Mouse (Mus musculus): ENCODE data around the gene Esrra. TPM values are rescaled to one million over a fixed set of nuclear protein-coding genes. Genes with fewer than 3 reads are reported as not detected.

Gene Esrra
- polyA plus RNA-seq (2014; fragmentation: Nextera tagmentation; extraction: Ambion mirVana), result 7.5 and 9.9 TPM in 2 replicates

DNA sequence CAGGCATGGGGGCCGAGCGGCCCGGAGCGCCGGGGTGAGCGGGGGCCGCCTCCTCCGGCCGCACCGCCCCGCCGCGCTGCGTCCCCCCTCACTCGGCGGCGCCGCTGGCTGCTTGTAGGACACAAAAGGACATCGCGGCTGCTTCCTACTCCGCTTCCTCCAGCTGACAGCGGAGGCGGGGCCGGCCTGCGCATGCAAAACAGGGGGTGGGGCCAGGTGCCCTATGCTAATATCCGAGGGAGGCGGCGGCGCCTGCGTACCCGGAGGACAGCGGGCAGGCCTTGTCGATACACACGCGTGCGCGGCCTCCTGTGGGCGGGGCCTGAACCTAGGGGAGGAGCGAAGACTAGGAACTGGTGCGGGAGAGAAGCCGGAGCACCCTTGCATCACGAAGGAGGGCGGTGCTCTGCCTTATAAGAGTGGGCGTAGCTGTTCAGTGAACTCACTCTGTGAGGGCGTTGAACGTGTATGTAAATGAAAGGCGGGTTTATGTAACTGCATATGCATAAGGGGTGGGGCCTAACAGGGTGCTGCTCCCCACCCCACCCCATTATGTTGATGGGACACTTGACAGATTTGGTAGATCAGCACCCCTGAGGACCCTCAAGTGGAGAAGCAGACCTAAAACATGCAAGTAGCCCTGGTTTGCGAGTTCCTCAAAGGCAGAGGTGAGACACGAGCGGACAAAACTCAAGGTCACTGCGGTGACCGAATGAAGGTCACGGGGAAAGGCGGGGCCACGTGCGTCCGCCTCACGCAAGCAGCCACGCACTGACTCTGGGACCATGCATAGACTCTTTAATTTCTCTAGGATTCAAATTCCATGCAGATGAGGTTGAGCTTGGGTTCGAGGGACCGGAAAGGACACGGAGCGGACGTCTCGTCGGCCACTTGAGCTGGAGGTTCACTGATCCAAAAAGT is at the start of gene Esrra:
TSS of gene Esrra (minus strand) at position 167 of the 921 bp plus-strand sequence.
- ATAC-seq (replicated peaks; ENCODE audit: low FRiP score, low TSS enrichment, low read depth) (peak; percentile 92), DNase-seq (ENCODE audit: low spot score) (peak; percentile 100)
- Histone ChIP-seq H3K27ac (ENCODE audit: low read depth) (peak within 1 kb of the TSS; percentile 55), H3K4me2 (ENCODE audit: low read length) (peak within 1 kb of the TSS; percentile 87), H3K4me3 (ENCODE audit: low read depth, low read length) (peak within 1 kb of the TSS; percentile 54), H3K9ac (ENCODE audit: low read length) (peak within 1 kb of the TSS; percentile 61), H3K36me3 (ENCODE audit: control insufficient read depth, insufficient read depth, low read length) (peaks cover 5% of the 10 kb centered on the region; the same call in 1 of the 2 replicates), H3K4me1 (replicated peaks; ENCODE audit: control insufficient read depth, insufficient read depth, low read length) (peaks cover 20% of the 10 kb centered on the region), H3K9me3 (ENCODE audit: control insufficient read depth, low read length) (no peaks in the 10 kb centered on the region), H3K27me3 (replicated peaks; ENCODE audit: control insufficient read depth, insufficient read depth, low read length) (peaks cover 40% of the 10 kb centered on the region)
- WGBS, result under 1% methylated on average over 61 of the region's 66 CpGs

- 22% methylated on average over 11 of the region's 11 CpGs for WGBS
- peak overlapping the region; percentile 67; the same call in 1 of the 2 replicates for H3K9ac ChIP-seq (ENCODE audit: low read length)
- peak overlapping the region; percentile 60 for H3K4me2 ChIP-seq (ENCODE audit: low read length)
- H3K27ac ChIP-seq (ENCODE audit: low read depth), result peak overlapping the region; percentile 34; the same call in 1 of the 2 replicates
- peaks cover 38% of the 10 kb centered on the region for H3K4me1 ChIP-seq (replicated peaks; ENCODE audit: control insufficient read depth, insufficient read depth, low read length)
- H3K4me3 ChIP-seq (ENCODE audit: low read depth, low read length), result peak overlapping the region; percentile 72; the same call in 1 of the 2 replicates
- H3K9me3 ChIP-seq (ENCODE audit: control insufficient read depth, low read length), result no peaks in the 10 kb centered on the region
- H3K36me3 ChIP-seq (ENCODE audit: control insufficient read depth, insufficient read depth, low read length), result peaks cover 12% of the 10 kb centered on the region
- DNase-seq (ENCODE audit: low spot score) (no peak), ATAC-seq (replicated peaks; ENCODE audit: low FRiP score, low TSS enrichment, low read depth) (no peak)
- H3K27me3 ChIP-seq (replicated peaks; ENCODE audit: control insufficient read depth, insufficient read depth, low read length), result no peaks in the 10 kb centered on the region
Measured at GRCm38 (mm10) chr19:6970460-6971085, 49.0 kb upstream of the Esrra start.

DNA sequence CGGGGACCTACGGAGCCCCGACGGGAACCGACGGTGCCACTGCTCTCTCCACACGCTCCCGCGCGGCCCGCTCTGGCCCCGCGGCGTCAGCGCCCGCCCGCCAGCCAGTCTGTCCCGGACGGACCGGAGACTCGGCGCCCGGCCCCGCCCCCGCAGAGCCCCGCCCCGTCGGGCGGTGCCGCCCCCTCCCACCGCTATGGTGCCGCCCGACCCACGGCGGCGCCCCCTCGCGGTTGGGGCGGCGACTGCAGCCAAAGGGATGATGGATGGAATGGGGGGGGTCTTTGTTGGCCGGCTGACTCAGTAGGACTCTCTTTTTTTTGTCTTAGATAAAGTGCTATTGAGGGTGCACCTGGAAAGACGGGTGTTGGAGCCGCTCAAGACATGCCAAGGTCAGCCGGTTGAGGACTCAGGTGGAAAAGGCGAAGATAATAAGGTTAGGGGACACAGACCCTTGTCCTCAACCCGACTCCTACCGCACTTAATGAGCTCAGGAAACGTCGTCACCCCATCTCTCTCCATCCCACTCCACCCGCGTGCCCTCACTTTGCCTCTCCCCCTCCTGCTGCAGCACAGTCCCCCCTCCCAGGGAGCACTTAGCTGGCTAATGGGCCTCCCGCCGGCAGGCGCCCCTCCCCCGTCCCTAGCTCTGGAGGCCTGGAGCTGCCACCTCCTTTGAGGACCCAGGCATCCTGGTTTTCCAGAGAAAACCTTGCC is 48.2 kb upstream of the Esrra start:
- Histone ChIP-seq H3K9ac (ENCODE audit: low read length) (peak overlapping the region; percentile 67), H3K36me3 (ENCODE audit: control insufficient read depth, insufficient read depth, low read length) (peaks cover 19% of the 10 kb centered on the region), H3K4me1 (replicated peaks; ENCODE audit: control insufficient read depth, insufficient read depth, low read length) (peaks cover 38% of the 10 kb centered on the region), H3K27ac (ENCODE audit: low read depth) (peak overlapping the region; percentile 69; the same call in 1 of the 2 replicates), H3K27me3 (replicated peaks; ENCODE audit: control insufficient read depth, insufficient read depth, low read length) (no peaks in the 10 kb centered on the region), H3K9me3 (ENCODE audit: control insufficient read depth, low read length) (no peaks in the 10 kb centered on the region), H3K4me2 (ENCODE audit: low read length) (peak overlapping the region; percentile 60), H3K4me3 (ENCODE audit: low read depth, low read length) (peak overlapping the region; percentile 72)
- ATAC-seq (replicated peaks; ENCODE audit: low FRiP score, low TSS enrichment, low read depth) (peak; percentile 64), DNase-seq (ENCODE audit: low spot score) (peak; percentile 92)
- 1% methylated on average over 54 of the region's 55 CpGs for WGBS

- H3K9me3 ChIP-seq (ENCODE audit: control insufficient read depth, low read length), result no peaks in the 10 kb centered on the region
- no peaks in the 10 kb centered on the region for H3K27me3 ChIP-seq (replicated peaks; ENCODE audit: control insufficient read depth, insufficient read depth, low read length)
- H3K4me2 ChIP-seq (ENCODE audit: low read length), result peak overlapping the region; percentile 60
- peak overlapping the region; percentile 69 for H3K27ac ChIP-seq (ENCODE audit: low read depth)
- no peak for ATAC-seq (replicated peaks; ENCODE audit: low FRiP score, low TSS enrichment, low read depth)
- H3K4me1 ChIP-seq (replicated peaks; ENCODE audit: control insufficient read depth, insufficient read depth, low read length), result peaks cover 38% of the 10 kb centered on the region
- 2% methylated on average over 20 of the region's 20 CpGs for WGBS
- DNase-seq (ENCODE audit: low spot score), result no peak
- H3K36me3 ChIP-seq (ENCODE audit: control insufficient read depth, insufficient read depth, low read length), result peaks cover 25% of the 10 kb centered on the region
- peak overlapping the region; percentile 72 for H3K4me3 ChIP-seq (ENCODE audit: low read depth, low read length)
- H3K9ac ChIP-seq (ENCODE audit: low read length), result peak overlapping the region; percentile 67
Measured at GRCm38 (mm10) chr19:6969291-6969664, 47.7 kb upstream of the Esrra start.

GRCm38 (mm10) chr19:6968491-6969271 is 47.1 kb upstream of the Esrra start:
- Histone ChIP-seq H3K27ac (ENCODE audit: low read depth) (peak overlapping the region; percentile 69), H3K27me3 (replicated peaks; ENCODE audit: control insufficient read depth, insufficient read depth, low read length) (no peaks in the 10 kb centered on the region), H3K4me1 (replicated peaks; ENCODE audit: control insufficient read depth, insufficient read depth, low read length) (peaks cover 38% of the 10 kb centered on the region), H3K4me3 (ENCODE audit: low read depth, low read length) (peak overlapping the region; percentile 72), H3K36me3 (ENCODE audit: control insufficient read depth, insufficient read depth, low read length) (peaks cover 31% of the 10 kb centered on the region), H3K9ac (ENCODE audit: low read length) (peak overlapping the region; percentile 67), H3K9me3 (ENCODE audit: control insufficient read depth, low read length) (no peaks in the 10 kb centered on the region), H3K4me2 (ENCODE audit: low read length) (peak overlapping the region; percentile 60)
- ATAC-seq (replicated peaks; ENCODE audit: low FRiP score, low TSS enrichment, low read depth), result peak; percentile 45
- DNase-seq (ENCODE audit: low spot score), result peak; percentile 81
- WGBS, result 7% methylated on average over 15 of the region's 15 CpGs

GRCm38 (mm10) chr19:6956461-6956860 is 34.8 kb upstream of the Esrra start:
- ATAC-seq (replicated peaks; ENCODE audit: low FRiP score, low TSS enrichment, low read depth) (no peak), DNase-seq (ENCODE audit: low spot score) (no peak)
- Histone ChIP-seq H3K36me3 (ENCODE audit: control insufficient read depth, insufficient read depth, low read length) (peaks cover 88% of the 10 kb centered on the region), H3K27me3 (replicated peaks; ENCODE audit: control insufficient read depth, insufficient read depth, low read length) (no peaks in the 10 kb centered on the region), H3K4me1 (replicated peaks; ENCODE audit: control insufficient read depth, insufficient read depth, low read length) (peaks cover 12% of the 10 kb centered on the region), H3K4me3 (ENCODE audit: low read depth, low read length) (no peak overlapping the region), H3K9me3 (ENCODE audit: control insufficient read depth, low read length) (no peaks in the 10 kb centered on the region), H3K27ac (ENCODE audit: low read depth) (no peak overlapping the region), H3K4me2 (ENCODE audit: low read length) (no peak overlapping the region), H3K9ac (ENCODE audit: low read length) (no peak overlapping the region)
- 84% methylated on average over 10 of the region's 10 CpGs for WGBS

- 77% methylated on average over 7 of the region's 7 CpGs for WGBS
- ATAC-seq (replicated peaks; ENCODE audit: low FRiP score, low TSS enrichment, low read depth), result no peak
- DNase-seq (ENCODE audit: low spot score), result no peak
- H3K9me3 ChIP-seq (ENCODE audit: control insufficient read depth, low read length), result no peaks in the 10 kb centered on the region
- H3K27me3 ChIP-seq (replicated peaks; ENCODE audit: control insufficient read depth, insufficient read depth, low read length), result no peaks in the 10 kb centered on the region
- no peak overlapping the region for H3K4me3 ChIP-seq (ENCODE audit: low read depth, low read length)
- peaks cover 77% of the 10 kb centered on the region for H3K36me3 ChIP-seq (ENCODE audit: control insufficient read depth, insufficient read depth, low read length)
- no peak overlapping the region for H3K4me2 ChIP-seq (ENCODE audit: low read length)
- H3K27ac ChIP-seq (ENCODE audit: low read depth), result no peak overlapping the region
- H3K4me1 ChIP-seq (replicated peaks; ENCODE audit: control insufficient read depth, insufficient read depth, low read length), result peaks cover 12% of the 10 kb centered on the region
- H3K9ac ChIP-seq (ENCODE audit: low read length), result no peak overlapping the region
Measured at GRCm38 (mm10) chr19:6955424-6955823, 33.8 kb upstream of the Esrra start.

All from intestine, embryonic 14.5 days (tissue).